Mouse (Mus musculus) MEL (cell line): ENCODE measurements around the gene Triobp. TPM values are rescaled to one million over a fixed set of nuclear protein-coding genes. Genes with fewer than 3 reads are reported as not detected.

Experiments used
- DNase-seq: peaks from one replicate; pipeline ENCODE4 v3.0.0; 2011; ENCODE audit warnings: low read depth, low spot score
- H3K27ac ChIP-seq: 2 replicates; pipeline ENCODE4 v1.5.1; 2012; ENCODE audit warnings: low read depth, mild to moderate bottlenecking, control low read depth, low read length, moderate library complexity; ENCODE audit not compliant: control insufficient read depth
- H3K27me3 ChIP-seq, 2 experiments: fragments of 150-350 bp in 1 of 2; sonication (generic) in 1 of 2; 2 replicates each; pipeline ENCODE4 v1.6.1; 2012; ENCODE audit warnings: low read length in 2 of 2, mild to moderate bottlenecking in 2 of 2, improper control_type of control experiment in 1 of 2, moderate library complexity in 1 of 2; ENCODE audit not compliant: insufficient read depth in 2 of 2, control insufficient read depth in 1 of 2
- H3K36me3 ChIP-seq, 2 experiments: 2 replicates each; pipeline ENCODE4 v1.6.1; 2012 to 2014; ENCODE audit warnings: low read length in 2 of 2, improper control_type of control experiment in 1 of 2, inconsistent platforms in 1 of 2, mild to moderate bottlenecking in 1 of 2; ENCODE audit not compliant: insufficient read depth in 2 of 2, control insufficient read depth in 1 of 2
- H3K4me1 ChIP-seq, 2 experiments: fragments of 150-350 bp in 1 of 2; sonication (generic) in 1 of 2; 2 replicates each; pipeline ENCODE4 v1.6.1; 2012; ENCODE audit warnings: low read length in 2 of 2, improper control_type of control experiment in 1 of 2, mild to moderate bottlenecking in 1 of 2; ENCODE audit not compliant: insufficient read depth in 2 of 2, control insufficient read depth in 1 of 2
- H3K4me3 ChIP-seq, 2 experiments: fragments of 150-350 bp in 1 of 2; sonication (generic) in 1 of 2; 2 replicates each; pipeline ENCODE4 v1.5.1; 2012; ENCODE audit warnings: low read depth in 2 of 2, low read length in 2 of 2, mild to moderate bottlenecking in 2 of 2, moderate library complexity in 2 of 2, control low read depth in 1 of 2, improper control_type of control experiment in 1 of 2; ENCODE audit not compliant: control insufficient read depth in 1 of 2, insufficient read depth in 1 of 2
- H3K79me2 ChIP-seq: 2 replicates; pipeline ENCODE4 v1.6.1; 2012; ENCODE audit warnings: mild to moderate bottlenecking, low read length, moderate library complexity; ENCODE audit not compliant: control insufficient read depth, poor library complexity, insufficient read depth
- H3K9ac ChIP-seq: 2 replicates; pipeline ENCODE4 v1.6.1; 2012; ENCODE audit warnings: low read depth, mild to moderate bottlenecking, control low read depth, low read length, moderate library complexity; ENCODE audit not compliant: control insufficient read depth, poor library complexity, severe bottlenecking
- H3K9me3 ChIP-seq: fragments of 150-350 bp; sonication (generic); replicated peaks from 2 replicates; pipeline ENCODE4 v1.6.1; 2012; ENCODE audit warnings: mild to moderate bottlenecking, low read length, improper control_type of control experiment, moderate library complexity; ENCODE audit not compliant: insufficient read depth
- BHLHE40 ChIP-seq: IDR thresholded peaks from 2 replicates; pipeline ENCODE4 v1.6.1; 2012; ENCODE audit warnings: low read depth, mild to moderate bottlenecking, inconsistent platforms, low read length, improper control_type of control experiment, borderline replicate concordance
- CHD1 ChIP-seq: IDR thresholded peaks from 2 replicates; pipeline ENCODE4 v1.6.1; 2012; ENCODE audit warnings: low read depth, mild to moderate bottlenecking, inconsistent platforms, low read length, improper control_type of control experiment
- CTCF ChIP-seq, 3 experiments: IDR thresholded peaks in 2 of 3; conservative IDR thresholded peaks in 1 of 3; 2 replicates each; pipeline ENCODE4 v1.5.1; 2011 to 2012; ENCODE audit warnings: low read length in 3 of 3, low read depth in 2 of 3, mild to moderate bottlenecking in 2 of 3, improper control_type of control experiment in 1 of 3, inconsistent platforms in 1 of 3, mixed read lengths in 1 of 3, moderate library complexity in 1 of 3; ENCODE audit not compliant: control insufficient read depth in 1 of 3, insufficient read depth in 1 of 3, poor library complexity in 1 of 3, severe bottlenecking in 1 of 3
- E2F4 ChIP-seq: IDR thresholded peaks from 2 replicates; pipeline ENCODE4 v1.6.1; 2011; ENCODE audit warnings: low read depth, low read length, improper control_type of control experiment, borderline replicate concordance
- ELF1 ChIP-seq: IDR thresholded peaks from 2 replicates; pipeline ENCODE4 v1.6.1; 2014; ENCODE audit warnings: low read depth, mild to moderate bottlenecking, inconsistent platforms, low read length, improper control_type of control experiment, moderate library complexity
- EP300 ChIP-seq, 2 experiments: IDR thresholded peaks; 2 replicates each; pipeline ENCODE4 v1.6.1; 2011; ENCODE audit warnings: improper control_type of control experiment in 2 of 2, low read length in 2 of 2, low read depth in 1 of 2, mild to moderate bottlenecking in 1 of 2
- ETS1 ChIP-seq: IDR thresholded peaks from 2 replicates; pipeline ENCODE4 v1.6.1; 2012; ENCODE audit warnings: low read depth, mild to moderate bottlenecking, inconsistent platforms, low read length, improper control_type of control experiment, moderate library complexity
- GATA1 ChIP-seq: IDR thresholded peaks from 2 replicates; pipeline ENCODE4 v1.6.1; 2011; ENCODE audit warnings: low read depth, low read length, improper control_type of control experiment
- KAT2A ChIP-seq: conservative IDR thresholded peaks from 2 replicates; pipeline ENCODE4 v1.6.1; 2012; ENCODE audit warnings: low read depth, low read length, improper control_type of control experiment, inconsistent platforms
- MAFK ChIP-seq: IDR thresholded peaks from 2 replicates; pipeline ENCODE4 v1.6.1; 2011; ENCODE audit warnings: low read depth, mild to moderate bottlenecking, low read length, improper control_type of control experiment, borderline replicate concordance
- MAX ChIP-seq: IDR thresholded peaks from 2 replicates; pipeline ENCODE4 v1.6.1; 2011; ENCODE audit warnings: low read length, improper control_type of control experiment
- MAZ ChIP-seq: IDR thresholded peaks from 2 replicates; pipeline ENCODE4 v1.6.1; 2012; ENCODE audit warnings: low read depth, mild to moderate bottlenecking, inconsistent platforms, low read length, improper control_type of control experiment
- MXI1 ChIP-seq: IDR thresholded peaks from 2 replicates; pipeline ENCODE4 v1.6.1; 2011; ENCODE audit warnings: mild to moderate bottlenecking, low read depth, low read length, improper control_type of control experiment
- MYB ChIP-seq: IDR thresholded peaks from 2 replicates; pipeline ENCODE4 v1.6.1; 2011; ENCODE audit warnings: mild to moderate bottlenecking, low read depth, low read length, improper control_type of control experiment
- MYC ChIP-seq: IDR thresholded peaks from 2 replicates; pipeline ENCODE4 v1.6.1; 2011; ENCODE audit warnings: low read depth, mild to moderate bottlenecking, low read length, improper control_type of control experiment, moderate library complexity
- NELFE ChIP-seq: IDR thresholded peaks from 2 replicates; pipeline ENCODE4 v1.6.1; 2011; ENCODE audit warnings: low read depth, low read length, improper control_type of control experiment
- NRF1 ChIP-seq: IDR thresholded peaks from 2 replicates; pipeline ENCODE4 v1.6.1; 2014; ENCODE audit warnings: low read depth, mild to moderate bottlenecking, inconsistent platforms, low read length, improper control_type of control experiment, moderate library complexity; ENCODE audit not compliant: poor library complexity, insufficient read depth, severe bottlenecking
- POLR2A ChIP-seq, 2 experiments: IDR thresholded peaks; 2 replicates each; pipeline ENCODE4 v1.6.1; 2011 to 2012; ENCODE audit warnings: low read length in 2 of 2, mild to moderate bottlenecking in 2 of 2, control low read depth in 1 of 2, improper control_type of control experiment in 1 of 2, low read depth in 1 of 2, moderate library complexity in 1 of 2; ENCODE audit not compliant: control insufficient read depth in 1 of 2, insufficient read depth in 1 of 2, poor library complexity in 1 of 2
- POLR2AphosphoS2 ChIP-seq: IDR thresholded peaks from 2 replicates; pipeline ENCODE4 v1.6.1; 2011; ENCODE audit warnings: low read length, improper control_type of control experiment
- SIN3A ChIP-seq: IDR thresholded peaks from 2 replicates; pipeline ENCODE4 v1.6.1; 2012; ENCODE audit warnings: low read length, improper control_type of control experiment, inconsistent platforms
- TAL1 ChIP-seq: IDR thresholded peaks from 2 replicates; pipeline ENCODE4 v1.6.1; 2012; ENCODE audit warnings: mild to moderate bottlenecking, inconsistent platforms, low read length, moderate library complexity, mixed read lengths
- TCF12 ChIP-seq: IDR thresholded peaks from 2 replicates; pipeline ENCODE4 v1.6.1; 2014; ENCODE audit warnings: low read depth, mild to moderate bottlenecking, inconsistent platforms, low read length, improper control_type of control experiment, moderate library complexity
- USF2 ChIP-seq, 2 experiments: IDR thresholded peaks; 2 replicates each; pipeline ENCODE4 v1.6.1; 2011 to 2012; ENCODE audit warnings: improper control_type of control experiment in 2 of 2, low read length in 2 of 2, borderline replicate concordance in 1 of 2, inconsistent platforms in 1 of 2, low read depth in 1 of 2, mild to moderate bottlenecking in 1 of 2; ENCODE audit not compliant: insufficient read depth in 1 of 2
- ZKSCAN1 ChIP-seq: IDR thresholded peaks from 2 replicates; pipeline ENCODE4 v1.6.1; 2012; ENCODE audit warnings: low read depth, mild to moderate bottlenecking, inconsistent platforms, low read length, improper control_type of control experiment, moderate library complexity
- ZMIZ1 ChIP-seq: IDR thresholded peaks from 2 replicates; pipeline ENCODE4 v1.6.1; 2012; ENCODE audit warnings: low read depth, mild to moderate bottlenecking, inconsistent platforms, low read length, improper control_type of control experiment, moderate library complexity
- ZNF384 ChIP-seq: IDR thresholded peaks from 2 replicates; pipeline ENCODE4 v1.6.1; 2012; ENCODE audit warnings: low read depth, mild to moderate bottlenecking, inconsistent platforms, low read length, improper control_type of control experiment
- polyA plus RNA-seq, 2 experiments: library from polyadenylated mRNA; stranded (reverse) in 1 of 2; unstranded in 1 of 2; fragments of >175 nt in 1 of 2; fragments of >200 nt in 1 of 2; gene quantifications; 2 replicates each; pipeline versions ENCODE4 v1.2.1 to v1.2.4; 2012; ENCODE audit warnings: low replicate concordance in 2 of 2, low read depth in 1 of 2; ENCODE audit not compliant: insufficient read length in 2 of 2, insufficient read depth in 1 of 2, missing spikeins in 1 of 2
- total RNA-seq: library from RNA; depleted of rRNA; stranded (reverse); fragments of 300-350 nt; gene quantifications from 2 replicates; pipeline ENCODE4 v1.2.3, GENCODE M21; 2012; rRNA removed

Gene Triobp
- 18.4 and 21.3 TPM in 2 replicates for total RNA-seq
- 10 to 100 TPM in 1 of 2 experiments, not detected in 1; 31.3 TPM for polyA plus RNA-seq

GRCm38 (mm10) chr15:78947657-78948056, at the start of gene Triobp:
TSS of gene Triobp (plus strand) at chr15:78947724.
- Histone ChIP-seq H3K4me1 (peaks cover 7 to 23% of the 10 kb centered on the region in 2 experiments), H3K36me3 (peaks cover 0 to 10% of the 10 kb centered on the region in 2 experiments; a peak in 2 of 4 replicates), H3K9ac (peak within 1 kb of the TSS; percentile 60), H3K9me3 (no peaks in the 10 kb centered on the region), H3K79me2 (no peaks in the 10 kb centered on the region), H3K27ac (peak within 1 kb of the TSS; percentile 48), H3K4me3 (peak within 1 kb of the TSS; percentile 51 to 87), H3K27me3 (no peaks in the 10 kb centered on the region)
- TF ChIP-seq MYC = no peak
- peak; percentile 25; the same call in 1 of the 2 replicates for TF ChIP-seq ZMIZ1
- TF ChIP-seq MYB = no peak
- no peak for TF ChIP-seq MAZ
- no peak for TF ChIP-seq GATA1
- TF ChIP-seq ZNF384 = no peak
- 0 out of 2 replicates have a peak, but pooled peaks have one; percentile 31 for TF ChIP-seq TCF12
- peak; percentile 18 to 66; a peak in 1 of 4 replicates for TF ChIP-seq POLR2A (IDR thresholded peaks at IDR 0.05; ENCODE audit: control insufficient read depth in 1 of 2, insufficient read depth in 1 of 2, low read depth in 1 of 2, low read length in 2 of 2, poor library complexity in 1 of 2)
- TF ChIP-seq E2F4 = no peak
- peak; percentile 82 for TF ChIP-seq MXI1
- no peak for TF ChIP-seq POLR2AphosphoS2
- TF ChIP-seq MAX = peak; percentile 67
- no peak for TF ChIP-seq ETS1
- TF ChIP-seq NELFE = peak; percentile 49; the same call in 1 of the 2 replicates
- no peak for TF ChIP-seq TAL1
- no peak for TF ChIP-seq MAFK
- no peak for TF ChIP-seq ELF1
- no peak for TF ChIP-seq CHD1
- TF ChIP-seq KAT2A = no peak
- peak; percentile 32; the same call in 1 of the 2 replicates for TF ChIP-seq NRF1
- TF ChIP-seq CTCF (IDR thresholded peaks at IDR 0.05 in 2 of 3, conservative IDR thresholded peaks at IDR 0.05 in 1 of 3; ENCODE audit: control insufficient read depth in 1 of 3, insufficient read depth in 1 of 3, low read depth in 2 of 3, low read length in 3 of 3, poor library complexity in 1 of 3, severe bottlenecking in 1 of 3) = no peak
- no peak for TF ChIP-seq ZKSCAN1
- no peak for TF ChIP-seq EP300 (IDR thresholded peaks at IDR 0.05; ENCODE audit: low read depth in 1 of 2, low read length in 2 of 2)
- peak; percentile 52; the same call in 1 of the 2 replicates for TF ChIP-seq BHLHE40
- TF ChIP-seq USF2 (IDR thresholded peaks at IDR 0.05; ENCODE audit: borderline replicate concordance in 1 of 2, insufficient read depth in 1 of 2, low read depth in 1 of 2, low read length in 2 of 2) = no peak
- TF ChIP-seq SIN3A = peak; percentile 56; the same call in 1 of the 2 replicates
- DNase-seq = peak; percentile 94
